Mouse (Mus musculus) ES-E14 (cell line): ENCODE measurements at regions not wholly inside any gene's neighbourhood (a gene's known extent, or its start where the extent isn't known, plus 50 kb on each side); places are given as distances from the start of the nearest gene placed in this dataset.

Source experiments
- DNase-seq: peaks from one replicate; pipeline ENCODE4 v3.0.0-alpha.2; 2013; ENCODE audit warnings: low read depth, low spot score
- H3K27ac ChIP-seq: 2 replicates; pipeline ENCODE4 v1.5.1; 2012; ENCODE audit warnings: low read depth, mild to moderate bottlenecking, low read length, moderate library complexity, mixed read lengths; ENCODE audit not compliant: poor library complexity, insufficient read depth, severe bottlenecking
- H3K36me3 ChIP-seq: 2 replicates; pipeline ENCODE4 v1.6.1; 2012; ENCODE audit warnings: mild to moderate bottlenecking, low read length, moderate library complexity, mixed read lengths; ENCODE audit not compliant: control insufficient read depth, poor library complexity, insufficient read depth, severe bottlenecking
- H3K4me1 ChIP-seq, 2 experiments: fragments of 150-350 bp in 1 of 2; sonication (generic) in 1 of 2; 2 replicates each; pipeline ENCODE4 v1.6.1; 2012; ENCODE audit warnings: low read length in 2 of 2, mild to moderate bottlenecking in 1 of 2, mixed read lengths in 1 of 2; ENCODE audit not compliant: control insufficient read depth in 2 of 2, insufficient read depth in 2 of 2, poor library complexity in 1 of 2
- H3K4me3 ChIP-seq, 2 experiments: fragments of 150-350 bp in 1 of 2; sonication (generic) in 1 of 2; 2 replicates each; pipeline ENCODE4 v1.5.1; 2012; ENCODE audit warnings: low read length in 2 of 2, low read depth in 1 of 2, mild to moderate bottlenecking in 1 of 2, mixed read lengths in 1 of 2; ENCODE audit not compliant: insufficient read depth in 1 of 2, poor library complexity in 1 of 2, severe bottlenecking in 1 of 2
- H3K9ac ChIP-seq: 2 replicates; pipeline ENCODE4 v1.6.1; 2012; ENCODE audit warnings: low read depth, mild to moderate bottlenecking, low read length, mixed read lengths; ENCODE audit not compliant: poor library complexity, insufficient read depth, severe bottlenecking
- H3K9me3 ChIP-seq: fragments of 150-350 bp; sonication (generic); 2 replicates; pipeline ENCODE4 v1.6.1; 2012; ENCODE audit warnings: low read depth, mild to moderate bottlenecking, low read length; ENCODE audit not compliant: control insufficient read depth, insufficient read depth
- CHD2 ChIP-seq: IDR thresholded peaks from 2 replicates; pipeline ENCODE4 v1.6.1; 2014; ENCODE audit warnings: mild to moderate bottlenecking, low read depth, low read length, inconsistent platforms
- HCFC1 ChIP-seq: IDR thresholded peaks from 2 replicates; pipeline ENCODE4 v1.6.1; 2012; ENCODE audit warnings: low read length, inconsistent platforms, borderline replicate concordance; ENCODE audit not compliant: insufficient read depth
- MAFK ChIP-seq: IDR thresholded peaks from 2 replicates; pipeline ENCODE4 v1.6.1; 2014; ENCODE audit warnings: mild to moderate bottlenecking, low read depth, low read length, inconsistent platforms; ENCODE audit not compliant: insufficient read depth
- ZC3H11A ChIP-seq: IDR thresholded peaks from 2 replicates; pipeline ENCODE4 v1.6.1; 2012; ENCODE audit warnings: low read depth, mild to moderate bottlenecking, inconsistent platforms, low read length, borderline replicate concordance
- ZNF384 ChIP-seq: IDR thresholded peaks from 2 replicates; pipeline ENCODE4 v1.6.1; 2012; ENCODE audit warnings: low read depth, low read length, inconsistent platforms
- in situ Hi-C, 2 experiments: fragments of 600-800 bp; cut with MboI; formaldehyde crosslinking; loops; one replicate each; pipeline ENCODE4 v1.15.1; 2025; ENCODE audit warnings: low sequenced_read_pairs in 2 of 2, inconsistent platforms in 1 of 2; ENCODE audit not compliant: unreplicated experiment in 2 of 2

GRCm38 (mm10) chr3:131941961-131942753, 142.9 kb upstream of the Dkk2 start:
- H3K36me3 ChIP-seq, result no peaks in the 10 kb centered on the region
- H3K27ac ChIP-seq, result no peak overlapping the region
- no peak overlapping the region for H3K9ac ChIP-seq
- H3K4me1 ChIP-seq, result no peaks in the 10 kb centered on the region
- DNase-seq, result no peak
- no peaks in the 10 kb centered on the region for H3K9me3 ChIP-seq
- no peak overlapping the region for H3K4me3 ChIP-seq
- no peak for TF ChIP-seq CHD2
- no peak for TF ChIP-seq MAFK
- in situ Hi-C loops, result no loop called here

DNA sequence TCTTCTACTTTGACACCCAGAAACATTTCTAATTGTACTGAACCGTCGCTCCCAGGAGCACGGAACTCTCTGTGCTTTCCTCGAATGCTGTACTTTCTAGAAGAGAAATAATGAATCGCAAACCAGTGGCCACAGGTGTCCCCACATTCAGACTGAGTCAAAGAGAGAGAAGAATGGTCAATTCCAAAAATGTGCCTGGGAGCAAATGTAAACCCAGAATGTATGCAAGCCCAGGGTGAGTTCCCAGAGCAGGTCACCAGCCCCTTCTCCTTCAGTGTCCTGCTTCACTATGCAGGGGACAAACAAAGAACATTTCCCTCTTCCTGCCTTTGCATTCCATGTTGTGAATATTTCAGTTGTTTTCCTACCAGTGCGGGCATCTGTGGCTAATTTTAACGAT, 141.7 kb upstream of the Dkk2 start:
- Histone ChIP-seq H3K36me3 (no peaks in the 10 kb centered on the region), H3K4me1 (no peaks in the 10 kb centered on the region), H3K4me3 (no peak overlapping the region), H3K27ac (no peak overlapping the region), H3K9ac (no peak overlapping the region), H3K9me3 (no peaks in the 10 kb centered on the region)
- TF ChIP-seq ZC3H11A (no peak), CHD2 (no peak), HCFC1 (no peak), ZNF384 (no peak), MAFK (no peak)
- no peak for DNase-seq
- in situ Hi-C loops, result no loop called here

DNA sequence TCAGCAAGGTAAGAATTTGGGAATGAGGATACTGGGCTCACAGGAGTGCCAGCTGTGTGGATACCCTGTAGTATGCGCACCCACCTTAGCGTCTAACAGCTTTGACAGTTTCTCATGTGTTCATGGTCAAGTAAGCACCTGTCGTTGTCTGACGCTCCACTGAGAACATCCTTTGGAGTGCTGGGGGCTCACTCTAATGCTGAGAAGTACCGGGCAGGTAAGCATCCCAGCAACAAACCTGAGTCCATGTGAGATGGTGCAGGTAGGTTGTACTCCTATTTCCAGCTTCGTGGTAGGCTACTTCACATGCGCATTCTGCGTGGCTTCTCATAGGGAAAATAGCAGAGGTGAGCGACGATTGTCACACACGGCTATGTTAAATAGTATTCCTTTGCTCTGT, 129.3 kb upstream of the Dkk2 start:
- in situ Hi-C loops, result no loop called here
- no peak overlapping the region for H3K4me3 ChIP-seq
- DNase-seq, result no peak
- peaks cover 2% of the 10 kb centered on the region; the same call in 1 of the 2 replicates for H3K9me3 ChIP-seq
- H3K4me1 ChIP-seq, result no peaks in the 10 kb centered on the region
- no peak overlapping the region for H3K9ac ChIP-seq
- no peak overlapping the region for H3K27ac ChIP-seq
- TF ChIP-seq ZC3H11A, result no peak
- TF ChIP-seq MAFK, result no peak
- TF ChIP-seq ZNF384, result no peak
- no peak for TF ChIP-seq HCFC1
- no peak for TF ChIP-seq CHD2
- H3K36me3 ChIP-seq, result no peaks in the 10 kb centered on the region

DNA sequence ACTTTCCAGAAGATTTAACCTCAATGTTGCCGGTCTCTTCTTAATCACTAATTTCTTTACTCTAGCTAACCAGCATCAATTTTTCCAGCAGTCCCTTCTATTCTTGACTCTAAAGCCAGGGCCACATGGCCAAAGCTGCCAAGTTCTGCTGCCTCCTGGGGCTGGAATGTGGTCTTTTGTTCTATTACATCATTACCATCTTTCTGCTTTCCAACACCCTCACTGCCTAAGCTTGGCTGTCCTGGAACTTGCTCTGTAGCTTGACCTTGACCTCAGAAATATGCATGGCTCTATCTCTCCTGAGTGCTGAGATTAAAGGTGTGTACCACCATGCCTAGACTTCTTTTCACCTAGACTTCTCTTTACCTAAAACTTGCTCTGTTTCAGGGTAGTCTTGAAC, 124.5 kb upstream of the Dkk2 start:
- in situ Hi-C loops, result no loop called here
- Histone ChIP-seq H3K9ac (no peak overlapping the region), H3K4me1 (no peaks in the 10 kb centered on the region), H3K9me3 (no peaks in the 10 kb centered on the region), H3K27ac (no peak overlapping the region), H3K4me3 (no peak overlapping the region), H3K36me3 (no peaks in the 10 kb centered on the region)
- DNase-seq, result no peak
- TF ChIP-seq HCFC1 (no peak), ZC3H11A (no peak), ZNF384 (no peak), CHD2 (no peak), MAFK (no peak)

DNA sequence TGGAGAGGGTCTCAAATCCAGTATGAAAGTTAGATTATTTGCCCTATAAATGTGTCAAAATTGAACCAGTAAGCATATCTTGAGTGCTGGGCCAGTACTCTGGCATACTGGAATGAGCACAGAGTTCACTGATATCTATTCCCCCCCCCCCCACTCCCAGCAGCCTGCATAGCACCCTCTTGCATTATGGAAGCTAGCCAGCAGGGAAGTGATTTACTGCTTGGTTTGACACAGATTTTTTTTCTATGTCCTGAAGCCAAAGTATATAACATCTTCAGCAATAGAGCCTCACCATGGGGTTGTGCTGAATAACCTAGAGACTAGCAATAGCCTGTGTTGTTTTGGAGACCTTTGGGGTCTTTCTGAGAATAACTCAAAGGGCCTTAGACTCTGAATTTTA, 123.5 kb upstream of the Dkk2 start:
- in situ Hi-C loops, result no loop called here
- Histone ChIP-seq H3K4me3 (no peak overlapping the region), H3K9ac (no peak overlapping the region), H3K9me3 (no peaks in the 10 kb centered on the region), H3K4me1 (no peaks in the 10 kb centered on the region), H3K27ac (no peak overlapping the region), H3K36me3 (no peaks in the 10 kb centered on the region)
- TF ChIP-seq CHD2 (no peak), ZC3H11A (no peak), MAFK (no peak), HCFC1 (no peak), ZNF384 (no peak)
- DNase-seq, result no peak
